Mouse (Mus musculus) left cerebral cortex, postnatal 36 days (tissue): ENCODE results near the gene Supv3l1. TPM values are rescaled to one million over a fixed set of nuclear protein-coding genes. Genes with fewer than 3 reads are reported as not detected.

Experiments
- DNase-seq, 2 experiments: peaks; one replicate each; pipeline ENCODE4 v3.0.0; 2021 to 2022; ENCODE audit warnings: low spot score in 2 of 2, mixed read lengths in 1 of 2
- intact Hi-C: fragments of 180-260 bp; cut with DNase I; formaldehyde crosslinking; loops from one replicate; pipeline ENCODE4 v1.15.1; 2025
- total RNA-seq, 2 experiments: library from RNA; stranded (reverse); gene quantifications; 2 replicates each; pipeline ENCODE4 v1.2.3; 2021

Supv3l1 gene
- total RNA-seq, 2 experiments from 2014 or later = 20.1 to 28.0 TPM

DNA sequence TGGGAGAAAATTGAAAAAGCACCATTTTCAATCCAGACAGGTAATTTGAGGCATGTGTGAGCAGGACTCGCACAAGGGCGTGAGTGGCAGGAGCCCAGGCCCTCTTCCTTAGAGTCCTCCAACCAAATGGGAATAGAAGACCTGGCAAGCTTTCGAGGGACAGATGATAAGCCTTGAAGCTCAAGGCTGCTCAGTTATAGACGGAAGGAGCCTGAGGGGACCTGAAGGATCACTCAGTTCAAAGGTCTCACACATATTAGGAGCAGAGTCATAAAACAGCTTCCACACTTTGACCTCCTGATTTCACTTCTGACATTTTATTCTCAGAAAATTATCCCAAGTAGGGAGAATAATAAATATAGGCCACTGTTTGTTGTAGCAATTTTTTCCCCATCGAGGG, 30.1 kb downstream of the Supv3l1 start:
- DNase-seq = no peak
- intact Hi-C loops = loop anchor here (10.0 kb wide), 1 partner anchor 235 kb away; no protein-coding TSS in a partner anchor

DNA sequence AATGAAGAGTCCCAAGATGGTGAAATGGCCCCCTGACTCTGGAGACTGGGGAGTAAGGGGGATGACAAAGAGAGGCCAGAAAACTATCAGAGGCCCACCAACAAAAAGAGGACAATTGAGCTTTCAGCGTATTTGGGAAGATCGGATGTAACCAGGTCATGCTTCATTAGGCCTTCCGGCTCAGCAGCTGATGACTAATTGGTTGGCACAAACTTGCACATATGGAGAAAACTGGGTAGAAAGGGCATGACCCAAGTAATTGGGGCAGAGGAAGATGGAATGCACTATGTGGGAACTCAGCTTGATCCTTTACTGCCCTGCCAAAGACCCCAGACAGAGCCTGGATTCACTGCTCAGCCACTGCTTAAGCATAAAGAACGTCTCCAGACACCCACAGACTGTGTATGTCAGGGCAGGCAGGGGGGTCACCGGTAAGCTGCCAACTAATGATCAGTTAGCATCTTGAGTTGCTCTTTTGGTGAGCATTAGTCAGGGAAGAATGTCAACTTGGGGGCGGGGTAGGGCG, 30.6 kb downstream of the Supv3l1 start:
- DNase-seq = no peak
- intact Hi-C loops = loop anchor here (10.0 kb wide), 1 partner anchor 234 kb away; no protein-coding TSS in a partner anchor

DNA sequence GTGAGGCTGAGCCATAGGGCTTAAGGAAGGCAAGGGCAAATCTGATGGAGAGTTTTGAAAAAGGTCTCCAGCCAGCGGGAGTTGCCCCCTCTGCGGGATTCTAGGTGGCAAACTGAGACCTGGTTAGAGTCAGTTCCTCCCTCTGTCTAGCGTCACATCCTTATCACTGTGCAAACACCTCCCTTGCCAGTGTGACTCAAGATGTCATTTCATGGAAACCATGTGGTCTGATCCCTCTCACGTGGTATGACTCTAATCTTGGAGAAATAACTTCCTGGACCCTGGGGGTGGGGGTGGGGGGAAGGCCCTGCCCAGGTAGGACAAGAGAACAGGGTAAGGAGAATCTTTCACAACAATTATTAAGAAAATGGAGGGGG, 35.9 kb downstream of the Supv3l1 start:
- DNase-seq = no peak
- intact Hi-C loops = loop anchor here (5.0 to 10.0 kb wide), 3 partner anchors 71 to 229 kb away; no protein-coding TSS in a partner anchor

DNA sequence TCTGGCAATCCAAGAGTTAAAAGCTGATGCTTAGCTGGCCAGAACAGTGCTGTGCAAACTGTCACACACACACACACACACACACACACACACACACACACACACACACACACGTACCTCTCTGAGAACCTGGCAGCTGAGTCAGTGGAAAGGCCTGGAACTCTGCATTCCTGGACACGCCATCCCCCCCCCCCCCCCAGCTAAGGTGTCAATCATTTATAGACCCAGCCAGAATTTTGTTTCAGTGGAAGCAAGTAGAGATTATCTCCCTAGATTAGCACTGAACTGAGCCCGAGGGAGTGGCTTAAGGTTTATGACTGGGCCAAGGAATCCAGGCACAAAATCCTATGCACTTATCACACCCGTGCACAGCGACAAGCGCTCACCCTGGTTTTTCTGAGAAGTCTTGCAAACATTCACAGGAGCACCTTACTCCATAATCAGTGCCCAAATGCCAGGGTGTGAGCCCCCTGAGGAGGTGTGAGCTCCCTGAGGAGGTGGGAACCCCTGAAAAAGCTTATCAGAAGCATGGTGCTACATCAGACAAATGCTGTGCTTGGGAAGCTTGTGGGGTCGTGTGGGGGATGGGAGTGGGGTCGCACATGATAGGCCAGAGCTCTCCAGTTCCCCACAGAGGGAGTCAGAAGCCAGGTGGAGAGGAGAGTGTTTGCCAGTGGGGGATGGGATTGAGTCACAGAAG, 36.5 kb downstream of the Supv3l1 start:
- no peak for DNase-seq
- intact Hi-C loops = loop anchor here (5.0 to 10.0 kb wide), 3 partner anchors 71 to 228 kb away; no protein-coding TSS in a partner anchor

- intact Hi-C loops = loop anchor here (5.0 to 10.0 kb wide), 3 partner anchors 69 to 227 kb away; no protein-coding TSS in a partner anchor
- DNase-seq = peak; percentile 30 to 49
Observed at GRCm38 (mm10) chr10:62411431-62412410, 37.8 kb downstream of the Supv3l1 start.

DNA sequence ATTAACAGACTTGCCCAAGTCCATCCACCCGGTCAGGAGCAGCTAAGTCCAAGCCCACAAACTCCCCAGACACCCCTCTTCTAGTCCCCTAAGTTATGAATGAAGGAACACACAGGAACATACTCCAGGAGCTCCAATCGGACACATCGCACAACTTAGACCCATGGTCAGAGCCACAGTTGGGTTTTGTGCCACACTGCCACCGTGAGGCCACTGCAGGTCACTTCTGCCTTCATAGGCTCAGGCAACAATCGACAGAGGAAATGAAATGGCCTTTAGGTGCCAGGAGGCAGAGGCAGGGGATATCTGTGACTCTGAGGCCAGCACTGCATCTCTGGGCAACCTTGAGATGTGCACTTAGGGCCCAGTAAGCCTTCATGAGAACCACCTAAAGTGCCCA, 38.6 kb downstream of the Supv3l1 start:
- intact Hi-C loops = loop anchor here (5.0 to 10.0 kb wide), 3 partner anchors 69 to 226 kb away; no protein-coding TSS in a partner anchor
- peak; percentile 62 to 65 for DNase-seq

GRCm38 (mm10) chr10:62404901-62405300, 44.6 kb downstream of the Supv3l1 start:
- DNase-seq = no peak
- intact Hi-C loops = no loop called here

DNA sequence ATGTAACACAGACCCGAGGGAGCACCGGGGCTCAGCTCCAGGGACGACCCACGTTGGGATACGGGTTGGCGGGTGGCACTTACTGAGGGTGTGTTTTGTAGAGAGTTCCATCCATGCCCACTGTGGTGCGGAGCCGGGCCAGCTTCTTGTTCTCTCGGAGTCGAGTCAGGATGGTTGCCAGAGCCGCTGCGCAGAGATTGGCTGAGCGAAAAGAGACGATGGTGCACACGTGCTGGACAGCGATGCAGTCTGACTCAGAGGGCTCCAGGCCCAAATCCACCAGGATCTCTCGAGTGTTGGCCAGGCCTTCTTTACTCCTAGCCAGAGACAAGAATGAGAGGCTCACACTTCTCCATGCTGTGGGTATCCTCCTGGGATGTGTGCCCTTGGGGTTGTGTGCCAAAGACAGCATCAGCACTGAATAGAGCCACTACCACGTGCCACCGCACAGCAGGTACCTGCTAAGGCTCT, 47.9 kb downstream of the Supv3l1 start:
- intact Hi-C loops = no loop called here
- peak in 1 of 2 experiments; percentile 26 for DNase-seq

- no peak for DNase-seq
- intact Hi-C loops = no loop called here
Observed at GRCm38 (mm10) chr10:62383011-62383410, 66.5 kb downstream of the Supv3l1 start.

- intact Hi-C loops = no loop called here
Observed at GRCm38 (mm10) chr10:62380936-62381335, 68.6 kb downstream of the Supv3l1 start.

GRCm38 (mm10) chr10:62379808-62380207, 69.7 kb downstream of the Supv3l1 start, which contains the start of gene Hk1:
Hk1 (minus strand) TSS chr10:62379908.
- DNase-seq = no peak
- intact Hi-C loops = no loop called here

More at GRCm38 (mm10) chr10:62380936-62381335, 68.6 kb downstream of the Supv3l1 start:
- DNase-seq = no peak

Other genes starting within 250 kb of the Supv3l1 start
- 10 to 100 TPM; 11.6 to 14.2 TPM for gene Tspan15, start 218.5 kb downstream of the Supv3l1 start, total RNA-seq
- gene Tacr2, start 197.3 kb downstream of the Supv3l1 start, total RNA-seq = under 1 TPM; 0.32 to 0.34 TPM
- gene Hk1, start 69.8 kb downstream of the Supv3l1 start, total RNA-seq = 100 to 1,000 TPM; 310 to 327 TPM
- gene Hkdc1, start 27.2 kb downstream of the Supv3l1 start, total RNA-seq = 10 to 100 TPM in 1 of 2 experiments, 1 to 10 TPM in 1; 9.9 to 12.0 TPM
- gene 4930507D05Rik, start 249 bp downstream of the Supv3l1 start, total RNA-seq = 1 to 10 TPM; 1.7 to 2.0 TPM
- 10 to 100 TPM; 45.8 to 53.8 TPM for gene Vps26a, start 37.1 kb upstream of the Supv3l1 start, total RNA-seq
- gene Srgn, start 77.7 kb upstream of the Supv3l1 start, total RNA-seq = 1 to 10 TPM; 7.7 to 8.9 TPM
- 100 to 1,000 TPM; 178 to 198 TPM for gene Kif1bp, start 128.7 kb upstream of the Supv3l1 start, total RNA-seq
- gene Ddx21, start 152.5 kb upstream of the Supv3l1 start, total RNA-seq = 10 to 100 TPM; 17.9 to 21.1 TPM
- 10 to 100 TPM; 75.9 to 96.3 TPM for gene Ddx50, start 201.5 kb upstream of the Supv3l1 start, total RNA-seq